Mouse (Mus musculus) embryo, embryonic 9.5 days (tissue): ENCODE data around the gene Gm8871.
"Not testable (repeated sequence)": the region's sequence is repeated elsewhere in the genome, so short reads cannot be mapped to it uniquely, and the experiment has no call there.

Experiments used
- DNase-seq: peaks from one replicate; pipeline ENCODE4 v3.0.0-alpha.2; 2017; ENCODE audit errors: extremely low spot score

The Gm8871 gene

DNA sequence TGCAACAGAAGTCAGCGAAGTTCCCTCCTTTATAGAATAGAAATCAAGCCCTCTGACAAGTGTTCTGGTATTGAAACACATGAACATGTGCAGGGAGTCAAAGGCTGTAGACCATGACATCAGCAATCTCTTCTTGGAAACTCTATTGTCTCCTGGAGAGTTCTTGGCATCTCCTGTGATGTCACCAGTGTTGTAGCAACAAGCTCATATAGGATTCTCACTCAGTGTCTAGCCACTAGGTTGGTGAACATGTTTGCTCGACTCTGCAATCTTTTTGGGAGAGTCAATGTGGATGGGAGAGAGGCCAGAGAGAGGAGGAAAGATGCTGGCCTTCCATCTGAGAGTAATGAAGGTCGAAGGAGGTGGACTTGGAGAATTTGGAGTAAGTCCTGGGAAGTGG lies at the start of gene Gm8871, which contains the start of gene Gm8857:
Gene Gm8871, plus strand, starts transcription at position 301 of the 400 bp plus-strand sequence.
Gene Gm8857, plus strand, starts transcription at position 303 of the 400 bp plus-strand sequence.
- DNase-seq, result not testable (repeated sequence)

DNA sequence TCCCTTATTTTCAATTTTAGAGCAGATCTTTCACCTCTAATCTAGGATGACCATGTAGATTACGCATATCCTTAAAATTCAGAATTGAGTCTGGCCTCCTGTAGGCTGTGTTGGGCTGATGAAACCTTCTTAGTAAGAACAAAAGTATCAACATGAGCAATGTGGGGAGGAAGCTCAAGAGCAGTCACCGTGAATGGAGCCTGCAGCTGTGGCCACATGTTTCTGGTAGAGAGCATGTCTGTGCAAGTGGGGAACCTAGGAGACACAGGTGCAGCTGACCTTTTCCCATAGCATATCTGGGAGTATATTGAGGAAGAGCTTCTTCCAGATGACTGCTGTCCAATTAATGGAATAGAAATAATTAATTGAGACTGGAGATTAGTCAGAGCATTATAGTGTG lies 5.9 kb downstream of the Gm8871 start:
- not testable (repeated sequence) for DNase-seq

DNA sequence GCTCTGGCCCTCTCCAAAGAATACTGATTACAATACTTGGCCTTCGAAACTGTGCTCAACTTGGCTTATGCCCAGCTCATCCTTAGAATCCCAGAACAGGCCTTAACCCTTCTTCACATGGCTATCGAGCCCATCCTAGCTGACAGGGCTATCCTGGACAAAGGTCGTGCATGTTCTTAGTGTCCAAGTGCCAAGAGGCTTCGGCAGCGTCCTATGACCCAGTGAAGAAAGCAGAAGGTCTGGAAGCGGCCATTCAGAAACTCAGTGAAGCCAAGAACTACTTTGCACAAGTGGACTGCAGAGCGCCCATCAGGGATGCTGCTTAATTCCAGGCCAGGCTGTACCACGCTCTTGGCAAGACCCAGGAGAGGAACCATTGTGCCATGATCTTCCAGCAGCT lies 10.5 kb downstream of the Gm8871 start:
- not testable (repeated sequence) for DNase-seq
